Mouse (Mus musculus) neural tube, embryonic 11.5 days (tissue): ENCODE measurements around the gene Poldip3. TPM values are rescaled to one million over a fixed set of nuclear protein-coding genes. Genes with fewer than 3 reads are reported as not detected.

ENCODE experiments used
- ATAC-seq: fragments of 200-750 bp; cut with Nextera tagmentation; 2 replicates; pipeline ENCODE4 v1.8.0; 2017; ENCODE audit warnings: moderate number of reproducible peaks, mild to moderate bottlenecking, moderate TSS enrichment, moderate library complexity; ENCODE audit not compliant: insufficient read depth, low FRiP score, low TSS enrichment
- DNase-seq: peaks from one replicate; pipeline ENCODE4 v3.0.0-alpha.2; 2015; ENCODE audit warnings: low spot score
- H3K27ac ChIP-seq: fragments of 300-500 bp; sonication (generic); 2 replicates; pipeline ENCODE4 v1.5.1; 2014; ENCODE audit warnings: low read depth, mild to moderate bottlenecking, low read length
- H3K27me3 ChIP-seq: fragments of 300-500 bp; sonication (generic); 2 replicates; pipeline ENCODE4 v1.6.1; 2014; ENCODE audit warnings: mild to moderate bottlenecking, low read length, mixed read lengths; ENCODE audit not compliant: control insufficient read depth, insufficient read depth
- H3K36me3 ChIP-seq: fragments of 300-500 bp; sonication (generic); 2 replicates; pipeline ENCODE4 v1.6.1; 2014; ENCODE audit warnings: mild to moderate bottlenecking, low read length, moderate library complexity, mixed read lengths; ENCODE audit not compliant: control insufficient read depth, insufficient read depth
- H3K4me1 ChIP-seq: fragments of 300-500 bp; sonication (generic); 2 replicates; pipeline ENCODE4 v1.6.1; 2014; ENCODE audit warnings: low read length, mixed read lengths; ENCODE audit not compliant: control insufficient read depth, insufficient read depth
- H3K4me2 ChIP-seq: fragments of 300-500 bp; sonication (generic); 2 replicates; pipeline ENCODE4 v1.6.1; 2014; ENCODE audit warnings: low read depth, mild to moderate bottlenecking, moderate library complexity
- H3K4me3 ChIP-seq: fragments of 300-500 bp; sonication (generic); 2 replicates; pipeline ENCODE4 v1.5.1; 2014; ENCODE audit warnings: low read depth, low read length
- H3K9ac ChIP-seq: fragments of 300-500 bp; sonication (generic); 2 replicates; pipeline ENCODE4 v1.6.1; 2014; ENCODE audit warnings: mild to moderate bottlenecking, low read length
- H3K9me3 ChIP-seq: fragments of 300-500 bp; sonication (generic); 2 replicates; pipeline ENCODE4 v1.6.1; 2016; ENCODE audit warnings: low read length; ENCODE audit not compliant: control insufficient read depth
- WGBS: fragments of 180-500 bp; shearing (Covaris S2); extraction: QIAGEN DNeasy Blood & Tissue Kit; methylation state at CpG from one replicate; pipeline ENCODE4 v1.1.7; 2014; 5-methylcytosine and 5-hydroxymethylcytosine counted together
- polyA plus RNA-seq: library from polyadenylated mRNA; unstranded; fragments of >200 nt; fragmentation: Nextera tagmentation; extraction: Ambion mirVana; gene quantifications from 2 replicates; pipeline ENCODE4 v1.2.1, GENCODE M21; 2014

Poldip3 gene
- polyA plus RNA-seq, 1 experiment from 2014 or later, result 196 TPM

DNA sequence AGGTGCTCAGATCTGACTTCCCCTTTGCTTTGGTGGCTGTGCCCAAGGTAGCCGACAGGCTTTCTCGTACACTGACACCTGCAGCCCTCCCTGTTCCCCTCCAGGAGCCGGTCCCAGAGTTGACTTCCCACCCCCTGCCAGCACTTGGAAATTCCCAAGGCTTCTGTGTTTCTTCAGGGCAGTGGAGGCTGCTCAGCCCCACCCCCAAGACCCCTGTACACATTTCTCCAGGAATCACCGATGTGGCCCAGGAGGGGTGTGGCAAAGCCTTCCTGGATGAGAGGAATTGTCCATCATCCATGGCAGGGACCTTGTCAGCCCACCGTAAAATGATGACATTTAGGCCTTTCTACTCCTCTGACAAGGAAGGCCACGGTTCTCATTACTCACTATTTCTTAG is 37.9 kb downstream of the Poldip3 start:
- DNase-seq, result no peak
- H3K4me2 ChIP-seq, result no peak overlapping the region
- H3K27ac ChIP-seq, result no peak overlapping the region
- 0 out of 2 replicates have a peak, but pooled peaks cover 5% of the 10 kb centered on the region for H3K4me1 ChIP-seq
- ATAC-seq, result no peak
- H3K4me3 ChIP-seq, result no peak overlapping the region
- H3K9ac ChIP-seq, result no peak overlapping the region
- peaks cover 2% of the 10 kb centered on the region; the same call in 1 of the 2 replicates for H3K36me3 ChIP-seq
- no peaks in the 10 kb centered on the region for H3K9me3 ChIP-seq
- H3K27me3 ChIP-seq, result no peaks in the 10 kb centered on the region
- WGBS, result 62% methylated on average over 6 of the region's 6 CpGs

DNA sequence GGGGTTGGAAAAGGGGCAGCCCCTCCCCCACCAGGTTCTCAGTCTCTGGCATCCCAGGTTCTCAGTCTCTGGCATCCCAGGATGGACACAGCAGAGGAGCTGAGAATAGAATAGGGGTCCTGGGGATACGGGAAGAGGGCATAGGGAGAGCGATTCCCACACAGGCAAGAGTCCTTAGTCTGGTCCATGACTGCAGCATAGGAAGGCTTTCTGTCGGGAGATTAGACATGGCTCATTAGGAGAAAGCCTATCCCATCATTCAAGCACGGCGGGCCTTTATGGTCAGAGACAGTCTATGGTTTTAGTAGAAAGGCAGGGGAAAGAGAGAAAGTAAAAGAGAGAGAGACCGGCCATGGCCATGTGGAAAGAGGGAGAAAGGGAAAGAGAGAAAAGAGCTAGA is 41.4 kb downstream of the Poldip3 start:
- no peaks in the 10 kb centered on the region for H3K36me3 ChIP-seq
- WGBS, result 41% methylated on average over 6 of the region's 6 CpGs
- H3K9ac ChIP-seq, result no peak overlapping the region
- H3K4me2 ChIP-seq, result no peak overlapping the region
- no peaks in the 10 kb centered on the region for H3K9me3 ChIP-seq
- ATAC-seq (no peak), DNase-seq (peak; percentile 35)
- H3K27ac ChIP-seq, result no peak overlapping the region
- H3K27me3 ChIP-seq, result no peaks in the 10 kb centered on the region
- no peak overlapping the region for H3K4me3 ChIP-seq
- 0 out of 2 replicates have a peak, but pooled peaks cover 5% of the 10 kb centered on the region for H3K4me1 ChIP-seq

DNA sequence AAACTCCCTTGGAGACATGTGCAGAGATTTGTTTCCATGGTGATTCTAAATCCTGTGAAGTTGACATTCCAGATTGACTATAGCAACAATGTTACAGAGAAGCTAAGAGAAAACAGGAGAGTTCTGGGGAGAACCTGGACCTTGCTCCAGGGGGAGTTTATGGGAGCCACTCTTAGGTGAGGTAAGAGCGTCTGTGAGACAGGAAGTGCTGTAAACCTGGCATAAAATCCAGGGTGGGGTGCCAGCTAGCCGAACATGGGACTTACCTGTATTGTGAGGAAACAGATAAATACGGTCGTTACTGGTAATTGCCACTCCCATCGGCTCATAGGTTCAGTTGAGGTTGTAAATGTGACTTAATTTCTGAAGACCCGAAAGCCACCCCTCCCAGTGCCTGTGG is 42.8 kb downstream of the Poldip3 start:
- Histone ChIP-seq H3K36me3 (no peaks in the 10 kb centered on the region), H3K9me3 (no peaks in the 10 kb centered on the region), H3K4me3 (no peak overlapping the region), H3K27me3 (no peaks in the 10 kb centered on the region), H3K4me1 (0 out of 2 replicates have a peak, but pooled peaks cover 5% of the 10 kb centered on the region), H3K9ac (no peak overlapping the region), H3K4me2 (no peak overlapping the region), H3K27ac (no peak overlapping the region)
- DNase-seq (no peak), ATAC-seq (no peak)
- WGBS, result 71% methylated on average over 6 of the region's 6 CpGs

DNA sequence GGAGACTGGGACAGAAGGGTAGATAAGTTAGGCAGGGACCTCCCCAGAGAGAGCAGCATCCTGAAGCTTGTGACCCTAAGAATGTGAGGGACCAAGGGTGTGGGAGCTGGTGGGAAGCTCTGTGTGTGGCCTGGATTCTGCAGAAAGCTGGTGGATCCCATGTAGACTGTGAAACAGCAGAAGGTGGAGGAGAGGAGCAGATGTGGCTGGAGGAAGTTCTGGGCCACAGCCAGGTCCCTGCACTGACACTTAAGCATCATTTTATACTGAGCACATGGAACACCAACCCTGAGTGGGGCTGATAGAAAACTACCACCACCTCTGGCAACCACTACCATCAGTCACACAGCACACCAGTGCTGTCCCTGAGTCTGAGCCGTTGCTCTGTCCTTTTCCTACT is 46.1 kb downstream of the Poldip3 start:
- ATAC-seq, result no peak
- WGBS, result 71% methylated on average over 1 of the region's 1 CpGs

DNA sequence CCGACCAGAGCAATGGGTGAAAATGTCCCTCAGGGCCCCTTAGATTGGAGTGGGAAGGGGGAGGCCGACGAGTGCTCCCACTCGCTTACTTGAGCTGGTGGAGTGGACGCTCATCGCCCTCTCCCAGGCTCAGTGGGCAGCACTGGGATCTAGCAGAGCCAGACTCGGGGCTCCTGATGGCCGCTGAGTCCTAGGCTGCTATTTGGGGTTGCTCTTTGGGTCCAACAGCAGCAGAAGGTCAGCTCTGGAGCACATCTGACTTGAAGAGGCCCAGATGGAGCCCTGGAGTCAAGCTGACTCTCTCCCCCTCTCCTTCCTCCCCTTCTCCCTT is 48.9 kb downstream of the Poldip3 start:
- ATAC-seq (peak; percentile 4; the same call in 1 of the 2 replicates), DNase-seq (no peak)
- Histone ChIP-seq H3K4me2 (peak overlapping the region; percentile 60), H3K27ac (no peak overlapping the region), H3K4me3 (peak overlapping the region; percentile 33), H3K9me3 (no peaks in the 10 kb centered on the region), H3K4me1 (peaks cover 5% of the 10 kb centered on the region; the same call in 1 of the 2 replicates), H3K27me3 (peaks cover 7% of the 10 kb centered on the region; the same call in 1 of the 2 replicates), H3K9ac (peak overlapping the region; percentile 58), H3K36me3 (no peaks in the 10 kb centered on the region)
- 3% methylated on average over 8 of the region's 8 CpGs for WGBS

More for the DNA sequence above, 46.1 kb downstream of the Poldip3 start:
- Histone ChIP-seq H3K9me3 (no peaks in the 10 kb centered on the region), H3K9ac (no peak overlapping the region), H3K36me3 (no peaks in the 10 kb centered on the region), H3K4me3 (no peak overlapping the region), H3K4me2 (no peak overlapping the region), H3K27ac (no peak overlapping the region), H3K27me3 (peaks cover 4% of the 10 kb centered on the region; the same call in 1 of the 2 replicates), H3K4me1 (peaks cover 9% of the 10 kb centered on the region; the same call in 1 of the 2 replicates)
- DNase-seq, result no peak

DNA sequence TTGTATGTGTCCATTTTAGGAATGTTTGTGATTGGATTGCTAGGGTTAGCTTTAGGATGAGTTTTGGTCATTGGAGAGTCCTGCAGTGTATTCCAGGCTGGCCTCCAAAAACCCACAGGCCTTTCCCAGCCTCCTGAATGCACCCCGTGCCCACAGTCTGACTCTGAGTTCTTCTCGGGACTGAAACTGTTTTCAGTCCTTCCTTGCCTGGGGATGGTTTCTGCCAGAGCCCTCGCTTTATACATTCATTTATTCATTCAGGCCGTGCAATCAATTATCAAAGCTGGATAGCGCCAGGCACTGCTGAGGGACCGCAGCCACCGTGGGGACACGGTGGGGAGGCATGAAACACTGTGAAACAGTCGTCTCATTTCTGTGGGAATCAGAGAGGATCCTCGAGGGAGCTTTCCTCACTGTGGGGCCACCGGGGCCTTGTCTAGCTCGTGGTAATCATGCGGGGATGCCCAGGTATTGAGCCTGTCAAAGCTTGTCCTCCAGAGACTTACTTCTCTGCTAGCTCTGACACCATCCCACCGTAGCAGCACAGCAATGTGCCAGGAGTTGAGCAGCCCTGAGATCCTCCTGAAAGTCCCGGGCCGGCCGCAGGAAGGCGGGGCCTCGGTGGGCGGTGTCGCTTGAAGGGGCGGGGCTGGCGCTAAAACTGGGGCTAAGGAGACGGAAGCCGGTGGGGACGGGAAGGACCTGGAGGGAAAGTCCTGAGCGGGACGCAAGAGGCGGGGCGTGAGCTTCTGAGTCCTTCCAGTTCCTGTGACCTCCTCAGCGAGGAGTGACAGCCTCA is 49.5 kb downstream of the Poldip3 start:
- ATAC-seq, result peak; percentile 72
- WGBS, result 2% methylated on average over 31 of the region's 31 CpGs
- peak overlapping the region; percentile 60 for H3K4me2 ChIP-seq

DNA sequence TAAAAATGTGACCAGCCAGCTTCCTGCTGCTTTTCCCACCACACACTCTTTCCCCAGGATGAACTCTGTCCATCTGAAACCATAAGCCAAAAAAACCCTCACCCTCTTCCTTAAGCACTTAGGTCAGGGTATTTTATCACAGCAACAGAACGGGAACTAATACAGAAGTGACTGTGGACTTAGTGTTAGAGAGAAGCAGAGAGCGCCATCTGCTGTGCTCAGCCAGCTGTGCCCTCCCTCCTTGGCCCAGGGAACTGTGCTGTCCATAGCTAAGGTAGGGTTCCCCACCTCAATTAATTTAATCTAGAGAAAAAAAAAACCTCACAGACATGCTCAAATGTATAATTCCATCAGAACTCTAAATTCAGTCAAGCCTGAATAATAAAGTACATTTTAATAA is 53.2 kb downstream of the Poldip3 start:
- 45% methylated on average over 2 of the region's 2 CpGs for WGBS
- peaks cover 5% of the 10 kb centered on the region; the same call in 1 of the 2 replicates for H3K4me1 ChIP-seq
- no peaks in the 10 kb centered on the region for H3K36me3 ChIP-seq
- no peak overlapping the region for H3K4me3 ChIP-seq
- no peak for ATAC-seq
- H3K9ac ChIP-seq, result no peak overlapping the region
- no peak overlapping the region for H3K27ac ChIP-seq
- no peaks in the 10 kb centered on the region for H3K9me3 ChIP-seq
- peak; percentile 38 for DNase-seq
- H3K4me2 ChIP-seq, result no peak overlapping the region
- peaks cover 7% of the 10 kb centered on the region; the same call in 1 of the 2 replicates for H3K27me3 ChIP-seq

More for the DNA sequence above, 49.5 kb downstream of the Poldip3 start:
- Histone ChIP-seq H3K9me3 (no peaks in the 10 kb centered on the region), H3K4me1 (peaks cover 5% of the 10 kb centered on the region; the same call in 1 of the 2 replicates), H3K27me3 (peaks cover 7% of the 10 kb centered on the region; the same call in 1 of the 2 replicates), H3K27ac (no peak overlapping the region), H3K9ac (peak overlapping the region; percentile 58), H3K36me3 (no peaks in the 10 kb centered on the region), H3K4me3 (peak overlapping the region; percentile 33)
- peak; percentile 89 for DNase-seq

DNA sequence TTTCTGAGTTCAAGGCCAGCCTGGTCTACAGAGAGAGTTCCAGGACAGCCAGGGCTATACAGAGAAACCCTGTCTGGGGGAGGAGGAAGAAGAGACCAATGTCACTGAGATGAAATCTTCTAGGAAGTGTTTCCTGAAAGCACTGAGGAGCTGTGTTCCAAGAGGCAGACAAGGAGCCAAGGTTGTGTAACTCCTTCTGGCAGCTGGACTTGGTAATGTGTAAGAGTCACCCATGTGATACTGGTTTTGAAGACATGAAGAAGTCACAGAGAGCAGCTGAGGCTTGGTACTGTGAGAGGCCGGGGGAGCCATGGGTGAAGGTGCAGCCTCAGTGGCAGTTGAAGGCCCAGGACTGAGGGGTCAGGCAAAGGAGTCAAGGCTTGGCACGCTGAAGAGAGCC is 55.5 kb downstream of the Poldip3 start:
- Histone ChIP-seq H3K9ac (no peak overlapping the region), H3K27me3 (peaks cover 14% of the 10 kb centered on the region; the same call in 1 of the 2 replicates), H3K4me3 (no peak overlapping the region), H3K4me1 (peaks cover 7% of the 10 kb centered on the region), H3K27ac (no peak overlapping the region), H3K4me2 (no peak overlapping the region), H3K9me3 (no peaks in the 10 kb centered on the region), H3K36me3 (no peaks in the 10 kb centered on the region)
- DNase-seq (no peak), ATAC-seq (no peak)
- WGBS, result 67% methylated on average over 2 of the region's 2 CpGs

DNA sequence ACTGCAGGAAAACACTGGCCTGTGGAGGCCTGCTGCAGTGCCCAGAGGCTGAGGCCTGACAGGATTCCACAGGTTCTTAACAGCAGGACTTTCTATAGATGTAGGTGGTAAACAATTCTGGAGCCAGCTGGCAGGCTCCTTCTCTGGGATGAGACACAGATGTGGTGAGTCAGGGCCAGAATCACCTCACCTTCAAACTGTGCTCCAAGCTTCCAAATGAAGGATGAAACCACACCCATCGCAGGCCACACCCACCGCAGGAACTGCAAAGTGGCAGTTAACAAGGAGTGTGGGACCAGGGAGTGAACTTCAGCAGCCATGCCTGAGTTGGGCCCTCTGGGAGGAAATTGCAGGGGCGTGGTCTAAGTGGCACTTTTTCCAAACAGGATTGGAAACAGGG is 58.3 kb downstream of the Poldip3 start:
- ATAC-seq (no peak), DNase-seq (no peak)
- H3K36me3 ChIP-seq, result no peaks in the 10 kb centered on the region
- H3K27ac ChIP-seq, result no peak overlapping the region
- 46% methylated on average over 3 of the region's 3 CpGs for WGBS
- H3K4me3 ChIP-seq, result no peak overlapping the region
- H3K4me1 ChIP-seq, result peaks cover 7% of the 10 kb centered on the region
- no peak overlapping the region for H3K4me2 ChIP-seq
- H3K9me3 ChIP-seq, result no peaks in the 10 kb centered on the region
- peaks cover 7% of the 10 kb centered on the region; the same call in 1 of the 2 replicates for H3K27me3 ChIP-seq
- H3K9ac ChIP-seq, result no peak overlapping the region
